Mouse (Mus musculus) layer of hippocampus, adult 11-12 months (tissue): ENCODE measurements around the gene Uchl1.

Experiments used
- DNase-seq: peaks from one replicate; pipeline ENCODE4 v3.0.0; 2022; ENCODE audit warnings: low spot score

Uchl1 gene

DNA sequence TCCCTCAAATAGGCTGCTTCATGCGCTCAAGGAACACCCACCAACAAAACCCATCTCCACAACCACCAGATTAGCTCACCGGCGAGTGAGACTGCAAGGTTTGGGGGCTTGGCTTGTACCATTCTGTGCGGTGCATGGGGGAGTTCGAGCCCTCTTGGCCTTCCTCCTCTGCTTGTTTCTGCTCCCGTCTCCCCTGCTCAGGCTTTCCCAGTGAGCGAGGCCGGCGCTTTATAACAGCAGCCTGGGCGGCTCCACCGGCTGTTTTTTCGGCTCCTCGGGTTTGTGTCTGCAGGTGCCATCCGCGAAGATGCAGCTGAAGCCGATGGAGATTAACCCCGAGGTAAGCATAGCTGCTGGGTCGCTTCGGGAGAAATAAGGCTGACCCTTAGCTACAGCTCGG is at the start of gene Uchl1:
Uchl1 (plus strand) TSS at position 109 of the 400 bp plus-strand sequence.
- peak; percentile 92 for DNase-seq

DNA sequence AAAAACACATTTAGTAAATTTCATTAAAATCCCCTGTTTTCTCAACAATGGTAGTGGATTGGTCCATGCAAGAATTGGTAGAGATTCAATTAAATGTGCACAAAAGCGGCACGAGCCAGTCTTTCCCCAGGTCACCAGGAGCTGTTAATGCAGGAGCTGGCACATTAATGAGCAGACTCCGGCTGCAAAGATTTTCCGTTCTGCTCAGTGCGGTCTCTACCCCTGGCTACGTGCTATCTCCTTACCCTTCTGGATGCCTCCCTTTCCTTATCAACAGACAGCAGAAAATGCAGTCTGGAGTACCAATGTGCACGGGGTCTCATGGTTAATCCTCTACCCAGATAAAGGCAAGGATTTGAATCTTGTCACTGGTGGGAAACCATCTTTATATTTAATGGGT is 48.1 kb upstream of the Uchl1 start:
- DNase-seq = no peak

GRCm38 (mm10) chr5:66635459-66636079 is 40.3 kb upstream of the Uchl1 start:
- no peak for DNase-seq

- DNase-seq = no peak
These were observed 33.7 kb upstream of the Uchl1 start for GRCm38 (mm10) chr5:66642156-66642555.

DNA sequence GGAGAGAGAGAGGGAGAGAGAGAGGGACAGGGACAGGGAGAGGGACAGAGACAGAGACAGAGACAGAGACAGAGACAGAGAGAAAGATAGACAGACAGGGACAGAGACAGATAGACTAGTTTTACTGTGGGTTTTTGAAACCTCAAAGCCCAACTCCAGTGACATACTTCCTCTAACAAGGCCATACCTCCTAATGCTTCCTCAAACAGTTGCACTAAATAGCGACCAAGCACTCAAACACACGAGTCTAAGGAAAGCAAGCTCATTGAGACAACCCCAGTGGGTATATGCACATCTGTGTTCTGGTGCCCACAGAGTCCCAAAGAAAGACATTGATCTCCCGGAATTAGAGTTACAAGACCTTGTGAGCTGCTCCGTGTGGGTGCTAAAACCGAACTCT is 32.6 kb upstream of the Uchl1 start:
- DNase-seq = no peak

DNA sequence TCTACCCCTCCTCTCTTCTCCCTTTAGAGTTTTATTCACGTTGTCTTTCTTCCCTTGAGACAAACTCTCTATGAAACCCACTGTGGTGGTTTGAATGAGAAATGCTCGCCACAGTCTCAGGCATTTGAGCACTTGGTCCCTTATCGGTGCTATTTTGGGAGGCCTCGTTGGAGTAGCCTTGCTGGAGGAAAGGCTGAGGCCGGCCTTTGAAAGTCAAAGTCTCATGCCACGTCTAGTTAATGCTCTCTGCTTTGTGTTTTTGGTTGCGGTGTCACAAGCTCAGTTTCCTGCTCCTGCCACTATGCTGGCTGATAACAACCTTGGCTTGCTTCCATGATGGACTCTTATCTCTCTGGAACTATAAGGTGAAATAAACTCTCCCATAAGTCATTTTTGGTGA is 28.4 kb upstream of the Uchl1 start:
- DNase-seq = no peak

- DNase-seq = peak; percentile 14
These were observed 21.7 kb upstream of the Uchl1 start for GRCm38 (mm10) chr5:66654220-66654619.

DNA sequence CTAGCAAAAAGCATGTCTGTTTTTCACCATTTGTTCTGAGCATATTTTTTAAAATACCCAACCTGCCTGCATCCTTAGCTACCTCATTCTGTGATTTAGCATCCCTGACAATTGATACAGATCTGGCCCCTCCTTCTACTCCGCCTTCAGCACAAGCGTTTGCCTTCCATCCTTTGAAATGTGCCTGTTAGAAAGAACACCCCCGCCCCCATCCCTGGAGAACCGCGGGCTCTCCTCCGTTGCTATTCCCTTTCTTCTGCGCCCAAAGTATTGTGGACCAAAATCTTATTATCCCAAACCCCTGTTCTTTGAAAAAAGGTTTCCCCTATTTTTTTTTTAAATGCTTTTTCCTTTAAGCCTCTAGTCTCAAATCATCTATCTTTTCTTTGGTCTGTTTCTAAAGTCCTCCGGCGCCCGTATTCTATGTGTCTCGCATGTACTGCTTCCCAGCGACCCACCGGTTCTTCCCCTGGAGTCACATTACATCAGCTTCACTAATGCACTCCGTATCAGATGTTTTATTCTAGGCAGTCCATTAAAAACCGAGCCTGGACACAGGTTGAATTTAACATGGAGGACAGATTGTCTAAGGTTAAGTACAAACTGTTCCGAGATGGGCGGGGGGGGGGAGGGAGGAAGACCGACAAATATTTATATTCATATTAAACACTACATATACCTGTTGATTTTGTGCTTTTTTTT is 551 bp upstream of the Uchl1 start:
- DNase-seq = peak; percentile 60

DNA sequence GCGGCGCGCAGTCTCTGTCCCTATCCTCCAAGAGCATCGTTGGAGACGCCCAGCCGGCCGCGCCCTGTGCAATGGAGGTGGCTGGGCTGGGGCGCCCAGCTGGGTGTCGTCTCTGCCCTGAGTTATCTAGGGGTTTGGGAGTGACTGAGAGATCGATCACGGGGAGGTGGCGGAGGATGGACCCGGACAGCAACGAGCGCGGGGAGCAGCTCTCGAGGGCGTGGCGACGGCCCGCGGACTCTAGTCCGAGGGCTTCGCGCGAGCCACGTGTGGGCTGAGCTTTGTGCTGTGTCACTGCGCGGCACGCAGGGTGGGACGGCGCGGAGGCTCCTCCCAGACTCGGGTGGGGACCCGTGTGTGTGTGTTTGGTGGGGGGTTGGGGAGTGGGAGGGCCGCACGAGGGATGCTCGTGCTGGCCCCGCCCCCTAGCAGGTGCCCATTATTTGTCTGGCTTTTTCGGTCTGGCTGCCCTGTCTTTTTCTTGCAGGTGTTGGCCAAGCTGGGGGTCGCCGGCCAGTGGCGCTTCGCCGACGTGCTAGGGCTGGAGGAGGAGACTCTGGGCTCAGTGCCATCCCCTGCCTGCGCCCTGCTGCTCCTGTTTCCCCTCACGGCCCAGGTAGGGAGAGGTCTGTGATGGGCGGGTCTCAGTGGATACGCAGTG is 696 bp downstream of the Uchl1 start:
- peak; percentile 75 for DNase-seq

DNA sequence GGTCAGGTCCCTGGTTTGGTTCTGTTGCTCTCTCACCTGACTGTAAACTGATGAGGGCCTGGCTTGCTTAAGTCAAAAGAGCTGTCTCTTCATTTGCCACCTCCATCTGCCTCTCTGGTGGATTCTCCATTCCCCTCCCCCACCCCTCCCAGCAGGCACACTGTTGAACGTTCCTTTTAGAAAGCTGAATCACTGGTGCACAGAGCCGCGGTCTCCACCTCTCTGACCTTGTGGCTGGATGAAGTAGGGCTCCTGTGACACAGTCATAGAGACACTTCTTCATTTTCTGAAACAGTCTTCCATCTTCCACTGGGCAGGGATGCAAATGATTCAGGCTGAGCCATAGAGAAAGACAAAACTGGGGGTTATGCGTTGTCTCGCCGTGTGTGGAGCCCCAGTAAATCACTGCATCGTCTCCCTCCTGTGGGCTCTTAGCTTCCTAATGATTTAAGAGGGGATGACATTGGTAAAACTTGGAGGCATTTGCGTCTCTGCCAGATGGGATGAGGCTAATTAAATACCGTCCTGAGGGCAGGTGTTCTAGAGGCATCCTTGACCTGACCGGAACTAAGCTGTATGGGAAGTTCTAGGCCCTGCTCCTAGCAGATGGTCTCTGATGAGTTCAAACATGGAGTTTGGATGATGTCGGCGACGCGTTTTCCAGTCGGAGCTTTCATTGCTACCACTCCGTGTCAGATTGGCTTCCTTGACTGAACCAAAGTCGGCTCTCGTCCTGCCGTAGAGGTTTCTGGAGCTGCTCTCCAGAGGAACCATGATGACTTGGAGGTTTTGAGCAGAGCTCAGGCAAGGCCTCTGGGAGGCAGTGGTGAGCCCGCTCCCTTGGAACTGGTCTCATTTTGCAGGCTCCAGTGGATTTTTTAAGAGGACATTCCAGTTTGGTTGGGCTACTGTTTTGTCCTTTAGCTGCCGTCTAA is 1.8 kb downstream of the Uchl1 start:
- peak; percentile 46 for DNase-seq

DNA sequence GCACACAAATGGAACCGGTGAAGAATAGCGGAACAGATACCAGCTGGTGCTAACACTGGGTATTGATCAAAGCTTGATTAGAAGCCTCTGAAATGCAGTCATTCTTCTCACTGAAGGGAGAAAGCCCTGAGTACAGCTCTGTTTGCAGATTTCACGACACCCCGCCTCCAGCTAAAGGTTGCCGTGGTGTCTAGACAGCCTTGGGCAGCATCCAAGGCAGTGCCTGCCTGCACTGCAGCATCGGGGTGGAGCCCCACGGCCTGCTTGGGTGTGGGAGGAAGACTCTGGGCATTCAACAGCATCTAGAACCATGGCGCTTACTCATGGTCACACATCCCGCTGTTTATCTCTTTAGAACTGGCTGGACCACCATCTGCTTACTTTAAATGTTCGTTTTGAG is 3.3 kb downstream of the Uchl1 start:
- DNase-seq = peak; percentile 69

DNA sequence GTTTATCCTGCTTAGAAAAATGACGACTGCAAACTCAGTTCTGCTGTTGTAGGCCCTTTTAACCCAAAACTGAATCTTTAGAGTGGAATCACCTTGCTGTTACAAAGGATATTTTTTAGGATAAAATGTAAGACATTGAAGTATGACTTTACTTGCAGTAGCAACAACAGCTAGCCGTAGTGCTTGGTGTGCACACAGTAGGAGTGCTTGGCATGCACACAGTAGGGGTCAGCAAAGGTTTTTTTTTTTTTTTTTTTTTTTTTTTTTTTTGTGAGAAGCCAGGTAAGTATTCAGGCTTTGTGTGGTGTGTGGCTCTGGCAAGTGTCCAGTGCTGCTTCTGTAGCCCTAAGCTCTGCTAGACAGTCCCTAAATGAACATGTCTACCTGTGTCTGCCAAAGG is 10.0 kb downstream of the Uchl1 start:
- no peak for DNase-seq

DNA sequence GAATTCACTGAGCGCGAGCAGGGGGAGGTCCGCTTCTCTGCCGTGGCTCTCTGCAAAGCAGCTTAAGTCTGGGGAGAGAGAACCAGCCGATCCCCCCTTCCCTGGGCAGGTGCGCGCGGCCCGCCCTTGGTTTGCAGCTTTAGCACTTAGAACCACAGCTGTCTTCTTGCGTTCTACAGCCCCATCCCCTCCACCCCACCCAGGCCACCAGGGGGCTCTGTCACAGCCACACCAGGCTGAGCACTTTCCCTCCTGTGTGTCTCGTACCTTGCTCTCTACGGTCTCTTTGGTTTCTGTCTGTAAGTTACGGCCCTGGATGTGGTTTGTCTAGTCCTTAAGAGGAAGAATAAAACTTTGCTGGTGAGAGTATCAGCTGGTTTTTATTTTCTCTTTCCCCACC is 11.0 kb downstream of the Uchl1 start:
- no peak for DNase-seq

GRCm38 (mm10) chr5:66687737-66688136 is 11.8 kb downstream of the Uchl1 start:
- DNase-seq = no peak

DNA sequence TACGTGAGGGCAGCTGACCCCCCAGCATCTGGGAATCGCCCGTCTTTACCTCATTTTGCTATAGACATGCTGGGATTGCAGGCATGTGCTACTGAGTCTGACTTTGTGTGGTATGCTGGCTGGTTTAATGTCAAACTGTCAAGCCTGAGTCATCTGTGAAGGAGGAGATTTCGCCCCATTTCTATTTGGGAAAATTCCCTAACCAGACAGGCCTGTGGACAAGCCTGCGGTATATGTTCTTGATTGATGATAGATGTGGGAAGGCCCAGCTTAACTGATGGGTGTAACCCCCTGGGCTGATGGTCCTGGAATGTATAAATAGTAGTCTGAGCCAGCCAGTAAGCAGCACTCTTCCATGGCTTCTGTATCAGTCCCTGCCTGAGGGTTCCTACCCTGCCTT is 12.4 kb downstream of the Uchl1 start:
- no peak for DNase-seq

- no peak for DNase-seq
These were observed 13.9 kb downstream of the Uchl1 start for GRCm38 (mm10) chr5:66689796-66690195.

DNA sequence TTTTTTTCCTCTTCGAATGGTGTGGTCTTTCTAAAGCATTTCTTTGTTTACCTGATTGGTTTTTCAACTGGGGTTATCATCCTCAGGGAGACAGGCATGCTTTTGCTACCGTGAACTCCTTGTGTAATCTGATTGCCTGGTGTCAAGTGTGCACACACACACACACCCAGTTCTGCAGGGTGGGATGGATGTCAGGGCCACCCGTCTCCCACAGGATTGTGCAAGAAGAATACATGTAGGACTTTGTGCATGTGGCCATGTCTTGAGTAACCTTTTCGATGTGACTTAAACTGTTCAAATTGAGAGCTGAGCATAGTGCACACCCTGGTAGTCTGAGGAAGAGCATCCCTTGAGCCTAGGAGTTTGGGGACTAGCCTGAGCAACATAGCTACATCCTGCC is 17.3 kb downstream of the Uchl1 start:
- DNase-seq = no peak

- DNase-seq = peak; percentile 72
These were observed 21.2 kb downstream of the Uchl1 start for GRCm38 (mm10) chr5:66697119-66697518.

DNA sequence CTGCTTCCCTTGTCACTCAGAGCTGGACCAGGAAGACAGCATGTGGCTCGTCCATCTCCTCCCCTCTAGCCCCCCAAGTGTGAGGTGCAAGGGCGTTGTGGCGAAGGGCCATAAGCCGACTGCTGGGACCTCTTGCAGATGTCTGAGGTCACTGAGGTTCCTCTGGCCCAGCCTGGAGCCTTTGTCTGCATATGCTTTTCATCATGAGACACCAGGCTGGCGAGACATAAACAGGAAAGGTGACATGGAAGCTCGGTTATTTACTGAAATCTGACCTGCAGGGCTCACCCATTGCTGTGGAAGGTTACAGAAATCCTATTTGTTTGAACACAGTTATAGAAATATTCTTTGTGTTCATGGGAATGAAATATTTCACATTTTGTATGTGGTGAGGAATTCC is 24.0 kb downstream of the Uchl1 start:
- DNase-seq = no peak

GRCm38 (mm10) chr5:66701951-66702350 is 26.1 kb downstream of the Uchl1 start:
- no peak for DNase-seq

DNA sequence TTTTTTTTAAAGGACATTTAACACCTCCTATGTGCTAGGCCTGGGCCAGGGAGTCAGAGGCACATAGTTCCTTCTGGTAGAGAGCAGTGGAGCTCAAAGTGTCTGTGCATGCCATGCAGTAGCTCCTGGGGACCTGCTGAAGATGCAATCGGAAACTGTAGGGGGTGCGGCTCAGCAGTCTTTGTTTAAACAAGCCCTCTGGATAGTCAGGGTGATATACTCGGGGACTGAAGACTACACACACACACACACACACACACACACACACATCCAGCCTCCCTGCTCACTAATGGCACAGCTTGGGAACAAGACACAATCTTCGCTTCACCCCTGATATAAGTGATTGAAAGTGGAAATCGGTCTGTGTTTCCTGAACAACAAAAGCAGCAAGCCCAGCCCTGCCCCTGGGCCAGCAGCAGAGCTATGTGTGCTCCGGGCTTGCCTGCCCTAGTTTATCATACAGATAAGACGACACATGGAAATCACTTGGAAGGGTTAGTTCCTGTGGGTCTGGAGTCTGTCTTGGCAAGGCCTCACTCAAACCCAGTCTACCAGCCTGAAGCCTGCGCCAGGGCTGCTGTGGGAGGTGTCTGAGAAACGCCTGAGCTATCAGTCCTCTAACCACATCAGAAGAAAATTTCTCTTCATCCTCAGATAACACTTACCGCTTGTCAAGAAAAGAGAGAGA is 27.6 kb downstream of the Uchl1 start:
- DNase-seq = no peak

DNA sequence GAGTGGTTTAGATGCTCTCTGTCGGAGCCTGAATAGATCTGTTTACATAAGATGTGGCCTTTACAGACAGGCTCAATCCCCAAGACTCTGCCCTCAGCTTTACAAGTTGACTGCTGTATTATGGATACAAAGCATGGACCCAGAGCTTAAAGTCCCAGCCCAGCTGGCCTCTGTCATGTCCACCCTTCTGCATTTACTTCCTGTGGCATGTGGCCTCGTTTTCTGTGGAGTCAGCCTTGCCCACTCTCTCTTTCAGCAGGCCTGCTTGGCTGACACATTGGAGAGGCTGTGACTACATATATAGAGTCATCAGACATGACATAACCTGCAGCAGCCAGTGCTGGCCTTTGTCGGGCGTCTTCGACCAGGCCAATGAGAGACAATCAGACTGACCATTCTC is 32.0 kb downstream of the Uchl1 start:
- no peak for DNase-seq
